Mouse (Mus musculus) cerebellum, adult 11-12 months (tissue): ENCODE data around the gene Gm15262.
"Not testable (repeated sequence)": the region's sequence is repeated elsewhere in the genome, so short reads cannot be mapped to it uniquely, and the experiment has no call there.

ENCODE experiments used
- DNase-seq: peaks from one replicate; pipeline ENCODE4 v3.0.0; 2022

Gene Gm15262

GRCm38 (mm10) chrX:161287156-161287555 lies at the start of gene Gm15262:
TSS of gene Gm15262 (plus strand) at chrX:161287456.
- DNase-seq, result not testable (repeated sequence)

GRCm38 (mm10) chrX:161308131-161308530 lies 20.9 kb downstream of the Gm15262 start:
- peak; percentile 2 for DNase-seq

GRCm38 (mm10) chrX:161316443-161316842 lies 29.2 kb downstream of the Gm15262 start:
- DNase-seq, result no peak

GRCm38 (mm10) chrX:161370927-161371326 lies 83.7 kb downstream of the Gm15262 start:
- no peak for DNase-seq

- no peak for DNase-seq
These were observed 84.2 kb downstream of the Gm15262 start for GRCm38 (mm10) chrX:161371461-161371860.

- no peak for DNase-seq
These were observed 88.3 kb downstream of the Gm15262 start for GRCm38 (mm10) chrX:161375568-161375967.

GRCm38 (mm10) chrX:161385791-161386190 lies 98.5 kb downstream of the Gm15262 start:
- DNase-seq, result no peak

GRCm38 (mm10) chrX:161387942-161388341 lies 100.7 kb downstream of the Gm15262 start:
- DNase-seq, result no peak

GRCm38 (mm10) chrX:161399110-161399509 lies 111.9 kb downstream of the Gm15262 start:
- DNase-seq, result peak; percentile 29

- DNase-seq, result no peak
These were observed 123.9 kb downstream of the Gm15262 start for GRCm38 (mm10) chrX:161411151-161411550.
